Mouse (Mus musculus): ENCODE results near the gene Ldlrad3. TPM values are rescaled to one million over a fixed set of nuclear protein-coding genes. Genes with fewer than 3 reads are reported as not detected.

The Ldlrad3 gene
- polyA plus RNA-seq, 1 experiment from 2014 or later: 7.2 TPM

DNA sequence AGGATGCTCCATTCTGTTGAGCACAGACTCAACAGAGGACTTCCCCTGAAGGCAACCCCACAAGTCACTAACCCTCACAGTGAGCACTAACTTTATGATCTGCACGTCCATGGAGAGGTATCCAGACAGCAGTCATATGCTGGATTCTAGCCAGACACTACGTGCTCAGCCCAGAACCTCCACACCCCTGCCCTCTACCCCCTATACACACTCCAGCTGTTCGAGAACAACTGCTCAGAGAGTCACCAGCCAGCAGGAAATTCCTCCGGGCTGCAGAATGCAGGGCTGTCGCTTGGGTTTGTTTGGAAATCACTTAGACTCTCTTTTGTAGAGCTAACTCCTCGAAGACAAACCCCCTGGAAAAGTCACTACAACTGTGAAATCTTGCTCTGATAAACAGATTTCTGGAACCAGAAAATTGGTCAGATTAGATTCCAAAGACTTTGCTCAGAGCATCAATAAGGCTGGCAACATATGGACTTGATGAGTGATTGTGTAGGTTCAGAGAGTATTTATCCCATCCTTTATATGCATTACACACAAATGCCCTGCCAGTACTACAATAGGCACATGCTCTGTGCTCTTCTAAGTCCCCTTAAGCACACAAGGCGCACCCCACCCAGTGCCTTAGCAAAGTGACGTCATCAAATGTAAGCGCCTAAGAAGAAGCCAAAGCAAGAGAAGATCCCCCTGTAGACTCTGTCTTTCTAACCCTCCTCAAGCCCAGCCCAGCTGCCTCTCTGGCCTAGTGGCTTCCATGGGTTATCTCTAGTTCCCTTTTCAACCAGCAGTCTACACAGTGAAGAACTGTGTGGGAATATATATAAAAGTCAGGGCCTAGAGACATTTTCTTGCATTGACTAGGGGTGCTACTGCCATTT, 69.4 kb downstream of the Ldlrad3 start:
- no peak overlapping the region for H3K9ac ChIP-seq (ENCODE audit: low read depth, low read length)
- H3K27me3 ChIP-seq (ENCODE audit: control insufficient read depth, insufficient read depth, low read depth, low read length): no peaks in the 10 kb centered on the region
- no peak overlapping the region for H3K27ac ChIP-seq (ENCODE audit: low read length)
- no peak for ATAC-seq (ENCODE audit: low read depth)
- H3K4me1 ChIP-seq (ENCODE audit: control insufficient read depth, low read depth, low read length): no peaks in the 10 kb centered on the region; the same call in 1 of the 2 replicates
- H3K9me3 ChIP-seq (replicated peaks; ENCODE audit: control insufficient read depth, low read length): no peaks in the 10 kb centered on the region
- H3K36me3 ChIP-seq (ENCODE audit: control insufficient read depth, insufficient read depth): no peaks in the 10 kb centered on the region
- WGBS (ENCODE audit: insufficient replicate concordance): 50% methylated on average over 9 of the region's 9 CpGs
- no peak overlapping the region for H3K4me2 ChIP-seq (ENCODE audit: low read depth, low read length)
- no peak overlapping the region for H3K4me3 ChIP-seq (ENCODE audit: low read depth, low read length)

DNA sequence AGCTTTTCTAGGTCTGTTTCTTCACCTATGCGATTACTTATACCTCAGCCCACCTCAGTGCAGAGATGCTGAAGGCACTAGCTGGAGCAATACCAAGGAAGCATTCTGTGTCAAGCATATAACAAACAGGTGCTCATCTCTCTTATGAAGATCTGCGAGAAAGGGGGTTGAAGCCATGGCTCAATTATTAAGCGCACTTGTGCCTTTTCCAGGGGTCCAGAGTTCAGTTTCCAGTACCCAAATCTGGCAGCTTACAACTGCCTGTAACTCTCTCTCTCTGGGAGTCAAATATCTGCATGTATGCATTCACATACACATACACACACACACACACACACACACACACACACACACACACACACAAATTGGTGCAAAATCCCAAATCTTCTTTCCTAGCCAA, 72.4 kb downstream of the Ldlrad3 start:
- H3K27ac ChIP-seq (ENCODE audit: low read length): 0 out of 2 replicates have a peak overlapping the region, but pooled peaks have one; percentile 16
- no peak overlapping the region for H3K9ac ChIP-seq (ENCODE audit: low read depth, low read length)
- H3K9me3 ChIP-seq (replicated peaks; ENCODE audit: control insufficient read depth, low read length): no peaks in the 10 kb centered on the region
- 0 out of 2 replicates have a peak, but pooled peaks have one; percentile 36 for ATAC-seq (ENCODE audit: low read depth)
- H3K4me3 ChIP-seq (ENCODE audit: low read depth, low read length): no peak overlapping the region
- no peaks in the 10 kb centered on the region for H3K36me3 ChIP-seq (ENCODE audit: control insufficient read depth, insufficient read depth)
- H3K4me2 ChIP-seq (ENCODE audit: low read depth, low read length): peak overlapping the region; percentile 15; the same call in 1 of the 2 replicates
- H3K27me3 ChIP-seq (ENCODE audit: control insufficient read depth, insufficient read depth, low read depth, low read length): no peaks in the 10 kb centered on the region
- no peaks in the 10 kb centered on the region; the same call in 1 of the 2 replicates for H3K4me1 ChIP-seq (ENCODE audit: control insufficient read depth, low read depth, low read length)
- 60% methylated on average over 3 of the region's 3 CpGs for WGBS (ENCODE audit: insufficient replicate concordance)

DNA sequence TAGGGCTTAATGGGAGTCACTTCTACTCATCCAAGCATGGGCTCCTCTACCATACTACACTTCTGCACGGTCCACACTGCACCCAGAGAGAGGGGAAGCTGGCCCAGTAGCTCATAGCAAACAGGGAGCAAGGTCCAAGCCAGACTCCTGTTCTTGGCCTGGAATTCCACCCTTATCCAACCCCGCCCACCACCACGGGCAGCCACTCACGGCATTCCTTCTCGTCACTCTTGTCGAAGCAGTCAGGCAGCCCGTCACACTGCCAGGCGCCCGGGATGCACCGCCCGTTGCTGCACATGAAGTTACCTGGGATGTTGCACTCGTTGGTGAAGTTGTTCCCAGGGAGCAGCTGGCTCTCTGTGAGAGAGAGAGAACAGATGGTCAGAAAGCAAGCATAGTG, 72.9 kb downstream of the Ldlrad3 start:
- no peak overlapping the region for H3K4me3 ChIP-seq (ENCODE audit: low read depth, low read length)
- H3K36me3 ChIP-seq (ENCODE audit: control insufficient read depth, insufficient read depth): no peaks in the 10 kb centered on the region
- WGBS (ENCODE audit: insufficient replicate concordance): 63% methylated on average over 12 of the region's 12 CpGs
- H3K9me3 ChIP-seq (replicated peaks; ENCODE audit: control insufficient read depth, low read length): no peaks in the 10 kb centered on the region
- H3K9ac ChIP-seq (ENCODE audit: low read depth, low read length): no peak overlapping the region
- H3K4me2 ChIP-seq (ENCODE audit: low read depth, low read length): peak overlapping the region; percentile 15; the same call in 1 of the 2 replicates
- peak; percentile 75 for ATAC-seq (ENCODE audit: low read depth)
- no peaks in the 10 kb centered on the region for H3K27me3 ChIP-seq (ENCODE audit: control insufficient read depth, insufficient read depth, low read depth, low read length)
- H3K4me1 ChIP-seq (ENCODE audit: control insufficient read depth, low read depth, low read length): no peaks in the 10 kb centered on the region; the same call in 1 of the 2 replicates
- H3K27ac ChIP-seq (ENCODE audit: low read length): 0 out of 2 replicates have a peak overlapping the region, but pooled peaks have one; percentile 16

DNA sequence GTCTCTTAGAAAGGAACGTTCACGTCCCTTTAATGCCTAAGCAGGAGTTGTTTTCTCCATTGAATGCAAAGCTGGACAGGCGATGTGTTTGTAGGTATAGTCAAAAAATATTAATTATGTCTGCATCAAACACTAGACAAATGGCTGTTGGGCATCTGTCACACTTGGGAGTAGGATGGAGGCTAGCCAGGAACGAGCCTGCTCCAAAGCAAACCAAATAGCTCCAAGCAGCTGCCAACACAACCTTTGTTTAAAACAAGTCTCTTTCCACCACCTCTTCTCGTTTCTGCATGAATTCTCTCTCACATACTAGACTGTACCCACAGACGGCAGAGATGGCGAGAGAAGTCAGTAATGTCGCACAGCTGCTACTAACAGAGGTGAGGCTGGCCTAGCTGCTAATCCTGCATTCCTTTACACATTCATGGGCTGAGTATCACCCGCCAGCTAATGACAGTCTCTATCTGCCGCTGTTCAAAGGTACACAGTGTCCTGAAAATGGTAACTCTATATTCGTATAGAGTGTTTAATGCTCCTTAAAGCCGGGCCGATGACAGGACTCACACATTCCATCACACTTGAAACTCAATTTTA, 74.2 kb downstream of the Ldlrad3 start:
- 68% methylated on average over 13 of the region's 13 CpGs for WGBS (ENCODE audit: insufficient replicate concordance)
- H3K9ac ChIP-seq (ENCODE audit: low read depth, low read length): no peak overlapping the region
- H3K4me2 ChIP-seq (ENCODE audit: low read depth, low read length): no peak overlapping the region
- H3K36me3 ChIP-seq (ENCODE audit: control insufficient read depth, insufficient read depth): no peaks in the 10 kb centered on the region
- no peaks in the 10 kb centered on the region for H3K9me3 ChIP-seq (replicated peaks; ENCODE audit: control insufficient read depth, low read length)
- H3K27ac ChIP-seq (ENCODE audit: low read length): no peak overlapping the region
- ATAC-seq (ENCODE audit: low read depth): no peak
- no peaks in the 10 kb centered on the region for H3K27me3 ChIP-seq (ENCODE audit: control insufficient read depth, insufficient read depth, low read depth, low read length)
- H3K4me1 ChIP-seq (ENCODE audit: control insufficient read depth, low read depth, low read length): no peaks in the 10 kb centered on the region; the same call in 1 of the 2 replicates
- H3K4me3 ChIP-seq (ENCODE audit: low read depth, low read length): no peak overlapping the region

DNA sequence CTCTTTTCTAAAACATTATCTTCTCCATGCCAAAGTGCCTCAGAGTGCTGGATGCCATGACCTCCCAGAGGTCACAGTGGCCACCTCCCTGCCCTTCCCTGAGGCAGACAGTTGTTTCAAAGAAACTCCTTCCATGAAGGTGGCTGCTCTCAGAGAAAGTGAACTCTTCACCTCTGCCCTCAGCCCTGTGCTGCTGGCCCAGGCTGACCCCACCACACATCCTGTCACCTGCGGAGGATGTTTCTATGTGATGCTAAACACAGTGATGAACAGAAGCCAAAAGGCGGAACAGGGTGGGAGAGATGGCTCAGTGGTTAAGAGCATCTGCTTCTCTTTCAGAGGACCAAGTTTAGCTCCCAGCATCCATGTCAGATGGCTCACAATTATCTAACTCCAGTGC, 75.9 kb downstream of the Ldlrad3 start:
- H3K4me3 ChIP-seq (ENCODE audit: low read depth, low read length): no peak overlapping the region
- no peak overlapping the region for H3K9ac ChIP-seq (ENCODE audit: low read depth, low read length)
- H3K4me2 ChIP-seq (ENCODE audit: low read depth, low read length): no peak overlapping the region
- H3K27me3 ChIP-seq (ENCODE audit: control insufficient read depth, insufficient read depth, low read depth, low read length): no peaks in the 10 kb centered on the region
- no peaks in the 10 kb centered on the region for H3K9me3 ChIP-seq (replicated peaks; ENCODE audit: control insufficient read depth, low read length)
- no peak for ATAC-seq (ENCODE audit: low read depth)
- H3K36me3 ChIP-seq (ENCODE audit: control insufficient read depth, insufficient read depth): no peaks in the 10 kb centered on the region
- H3K4me1 ChIP-seq (ENCODE audit: control insufficient read depth, low read depth, low read length): no peaks in the 10 kb centered on the region; the same call in 1 of the 2 replicates
- WGBS (ENCODE audit: insufficient replicate concordance): 69% methylated on average over 2 of the region's 2 CpGs
- H3K27ac ChIP-seq (ENCODE audit: low read length): no peak overlapping the region

DNA sequence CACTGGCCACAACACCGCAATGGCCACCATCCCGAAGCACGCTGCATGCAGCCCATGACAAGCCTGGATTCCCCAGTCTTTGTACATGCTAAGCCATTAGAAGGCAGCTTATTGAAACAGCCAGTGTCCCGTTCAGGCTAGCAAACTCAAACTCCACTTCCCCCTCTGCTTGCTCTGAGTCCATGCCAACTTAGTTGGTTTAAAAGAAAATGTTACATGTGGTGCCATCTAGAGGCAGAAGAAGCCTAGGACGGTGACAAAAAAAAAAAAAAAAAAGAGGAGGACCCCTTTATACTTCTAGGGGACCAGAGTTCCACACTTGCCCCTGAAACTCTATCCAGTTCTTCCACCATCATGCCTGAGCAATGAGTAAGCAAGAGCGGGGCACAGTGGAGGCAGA, 78.9 kb downstream of the Ldlrad3 start:
- H3K36me3 ChIP-seq (ENCODE audit: control insufficient read depth, insufficient read depth): no peaks in the 10 kb centered on the region
- H3K9me3 ChIP-seq (replicated peaks; ENCODE audit: control insufficient read depth, low read length): no peaks in the 10 kb centered on the region
- H3K4me1 ChIP-seq (ENCODE audit: control insufficient read depth, low read depth, low read length): no peaks in the 10 kb centered on the region
- H3K4me3 ChIP-seq (ENCODE audit: low read depth, low read length): no peak overlapping the region
- no peak overlapping the region for H3K4me2 ChIP-seq (ENCODE audit: low read depth, low read length)
- ATAC-seq (ENCODE audit: low read depth): no peak
- H3K27ac ChIP-seq (ENCODE audit: low read length): no peak overlapping the region
- WGBS (ENCODE audit: insufficient replicate concordance): 60% methylated on average over 6 of the region's 6 CpGs
- no peaks in the 10 kb centered on the region for H3K27me3 ChIP-seq (ENCODE audit: control insufficient read depth, insufficient read depth, low read depth, low read length)
- no peak overlapping the region for H3K9ac ChIP-seq (ENCODE audit: low read depth, low read length)

DNA sequence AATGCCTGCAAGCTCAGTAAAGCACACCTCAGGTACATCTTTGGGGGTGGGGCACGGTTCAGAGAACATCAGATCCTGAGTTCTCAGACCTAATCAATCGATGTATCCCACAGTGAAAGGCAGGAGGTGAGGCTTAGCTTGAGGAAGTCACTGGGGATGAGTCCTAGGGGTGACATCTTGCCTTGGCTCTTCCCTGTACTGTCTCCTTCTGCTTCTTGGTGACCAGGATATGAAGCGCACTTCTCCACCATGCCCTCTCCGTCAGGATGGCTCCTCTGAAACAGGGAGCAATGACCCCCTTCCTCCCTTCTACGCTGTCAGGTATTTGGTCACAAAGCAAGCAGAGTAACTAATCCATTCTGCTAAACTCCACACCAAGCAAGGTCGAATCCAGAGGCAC, 79.5 kb downstream of the Ldlrad3 start:
- no peak overlapping the region for H3K9ac ChIP-seq (ENCODE audit: low read depth, low read length)
- no peaks in the 10 kb centered on the region for H3K27me3 ChIP-seq (ENCODE audit: control insufficient read depth, insufficient read depth, low read depth, low read length)
- no peak overlapping the region for H3K4me2 ChIP-seq (ENCODE audit: low read depth, low read length)
- no peaks in the 10 kb centered on the region for H3K36me3 ChIP-seq (ENCODE audit: control insufficient read depth, insufficient read depth)
- ATAC-seq (ENCODE audit: low read depth): no peak
- H3K4me3 ChIP-seq (ENCODE audit: low read depth, low read length): no peak overlapping the region
- no peaks in the 10 kb centered on the region for H3K4me1 ChIP-seq (ENCODE audit: control insufficient read depth, low read depth, low read length)
- H3K27ac ChIP-seq (ENCODE audit: low read length): no peak overlapping the region
- 64% methylated on average over 6 of the region's 6 CpGs for WGBS (ENCODE audit: insufficient replicate concordance)
- H3K9me3 ChIP-seq (replicated peaks; ENCODE audit: control insufficient read depth, low read length): no peaks in the 10 kb centered on the region

DNA sequence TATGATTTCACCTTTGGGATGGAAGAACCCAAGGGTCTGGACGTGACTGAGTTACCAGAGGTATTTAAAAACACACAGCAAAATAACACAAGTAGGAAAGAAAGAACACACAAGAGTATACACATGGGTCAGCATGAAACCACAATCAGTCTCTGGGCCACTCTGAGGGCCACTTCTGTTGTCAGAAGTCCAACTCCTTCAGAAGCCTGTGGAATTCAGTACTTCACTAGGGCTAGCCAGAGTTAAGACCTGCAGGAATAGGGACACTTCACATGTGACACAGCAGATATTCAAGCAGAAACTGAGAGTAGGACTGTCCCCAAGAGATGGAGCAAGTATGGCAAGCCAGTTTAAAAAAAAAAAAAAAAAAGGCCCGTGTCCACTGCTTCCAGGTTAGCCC, 80.7 kb downstream of the Ldlrad3 start:
- Histone ChIP-seq H3K36me3 (ENCODE audit: control insufficient read depth, insufficient read depth) (no peaks in the 10 kb centered on the region), H3K4me1 (ENCODE audit: control insufficient read depth, low read depth, low read length) (no peaks in the 10 kb centered on the region), H3K27ac (ENCODE audit: low read length) (no peak overlapping the region), H3K4me3 (ENCODE audit: low read depth, low read length) (no peak overlapping the region), H3K9ac (ENCODE audit: low read depth, low read length) (no peak overlapping the region), H3K9me3 (replicated peaks; ENCODE audit: control insufficient read depth, low read length) (no peaks in the 10 kb centered on the region), H3K27me3 (ENCODE audit: control insufficient read depth, insufficient read depth, low read depth, low read length) (no peaks in the 10 kb centered on the region), H3K4me2 (ENCODE audit: low read depth, low read length) (no peak overlapping the region)
- WGBS (ENCODE audit: insufficient replicate concordance): 45% methylated on average over 2 of the region's 2 CpGs
- no peak for ATAC-seq (ENCODE audit: low read depth)

DNA sequence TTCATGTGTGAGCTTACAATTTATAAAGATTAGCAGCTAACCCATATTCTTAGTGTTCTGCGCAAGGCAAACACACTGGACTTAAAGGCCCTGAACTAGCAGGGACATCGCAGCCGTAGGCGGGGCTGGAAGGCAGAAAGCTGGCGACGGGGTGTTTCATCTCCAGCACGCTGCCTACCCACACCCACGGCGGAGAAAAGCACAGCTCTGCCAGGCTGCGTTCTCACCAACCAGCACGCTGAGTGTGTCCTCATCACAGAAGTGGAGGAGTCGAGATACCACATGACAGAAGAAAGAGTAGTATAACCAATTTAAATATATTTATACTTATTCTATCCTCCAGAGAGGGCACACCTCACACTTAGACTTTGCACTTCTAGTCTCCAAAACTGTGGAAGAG, 82.2 kb downstream of the Ldlrad3 start:
- Histone ChIP-seq H3K4me3 (ENCODE audit: low read depth, low read length) (no peak overlapping the region), H3K4me1 (ENCODE audit: control insufficient read depth, low read depth, low read length) (no peaks in the 10 kb centered on the region), H3K27me3 (ENCODE audit: control insufficient read depth, insufficient read depth, low read depth, low read length) (no peaks in the 10 kb centered on the region), H3K9me3 (replicated peaks; ENCODE audit: control insufficient read depth, low read length) (no peaks in the 10 kb centered on the region), H3K4me2 (ENCODE audit: low read depth, low read length) (no peak overlapping the region), H3K27ac (ENCODE audit: low read length) (no peak overlapping the region), H3K9ac (ENCODE audit: low read depth, low read length) (no peak overlapping the region), H3K36me3 (ENCODE audit: control insufficient read depth, insufficient read depth) (no peaks in the 10 kb centered on the region)
- no peak for ATAC-seq (ENCODE audit: low read depth)
- 74% methylated on average over 12 of the region's 12 CpGs for WGBS (ENCODE audit: insufficient replicate concordance)
